In the genomic region with DNA sequence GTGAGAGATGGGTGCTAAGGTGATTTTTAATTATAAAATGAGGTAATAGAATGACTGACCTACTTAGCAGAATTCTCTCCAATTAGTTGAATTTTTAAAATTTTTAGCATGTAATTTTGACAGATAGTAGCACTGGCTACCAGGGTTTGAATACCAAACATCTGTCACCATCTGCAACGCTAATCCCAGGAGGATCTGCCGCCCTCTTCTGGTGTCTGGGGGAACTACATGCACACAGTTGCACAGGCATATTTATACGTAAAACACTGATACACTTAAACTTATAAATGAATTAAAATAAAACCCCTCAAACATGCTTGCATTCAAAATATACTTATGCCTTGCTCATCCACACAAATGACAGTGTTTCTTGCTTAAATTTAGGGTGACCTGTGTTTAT, we compare ENCODE assay signal across 9 mouse cellular contexts.
DNase-seq lines count a peak whose midpoint lies in the region; ATAC-seq and TF ChIP-seq lines count a peak whose summit lies in the region.
"Had no signal": no experiment of that assay in that cellular context is flagged by ENCODE, and none has a peak within 500 bp of the region (broad histone marks: within the 10 kb centered on the region; RNA-seq: fewer than 3 reads in every experiment).

No protein-coding gene starts in this region.

- no peak for TF ChIP-seq POLR2A in CH12.LX (IDR thresholded peaks at IDR 0.05; ENCODE audit: low read depth, low read length)

- ATAC-seq in hindbrain, embryonic 11.5 days (ENCODE audit: low FRiP score): no peak
- ATAC-seq in hindbrain, embryonic 14.5 days (ENCODE audit: low FRiP score): no peak

- no peaks in the 10 kb centered on the region for H3K4me1 ChIP-seq in hindbrain, embryonic 11.5 days (replicated peaks; ENCODE audit: control insufficient read depth, insufficient read depth, low read length)
- H3K4me1 ChIP-seq in hindbrain, embryonic 14.5 days (replicated peaks; ENCODE audit: control insufficient read depth, insufficient read depth, low read length): no peaks in the 10 kb centered on the region
- H3K4me1 ChIP-seq in CH12.LX (ENCODE audit: control insufficient read depth in 1 of 2, insufficient read depth in 2 of 2): no peaks in the 10 kb centered on the region
- H3K4me1 ChIP-seq: liver, embryonic 15.5 days had no signal

- H3K27ac ChIP-seq in hindbrain, embryonic 11.5 days (ENCODE audit: low read depth, low read length): no peak overlapping the region
- no peak overlapping the region for H3K27ac ChIP-seq in hindbrain, embryonic 14.5 days
- no peak overlapping the region for H3K27ac ChIP-seq in CH12.LX (ENCODE audit: insufficient read depth, low read depth)
- H3K27ac ChIP-seq: liver, embryonic 15.5 days had no signal

- TF ChIP-seq CTCF in CH12.LX (conservative IDR thresholded peaks at IDR 0.05 in 1 of 2, IDR thresholded peaks at IDR 0.05 in 1 of 2; ENCODE audit: low read depth in 2 of 2, low read length in 2 of 2): peak; percentile 13 to 25; a peak in 3 of 4 replicates

- no peak; the same call in none of the 2 replicates for TF ChIP-seq RAD21 in CH12.LX (IDR thresholded peaks at IDR 0.05; ENCODE audit: low read depth, low read length)

- TF ChIP-seq EP300 in CH12.LX (IDR thresholded peaks at IDR 0.05; ENCODE audit: low read length): no peak

- 33% methylated on average over 3 of the region's 3 CpGs for WGBS in hindbrain, embryonic 11.5 days
- WGBS in hindbrain, embryonic 14.5 days: 27% methylated on average over 3 of the region's 3 CpGs

- no peak overlapping the region for H3K9ac ChIP-seq in hindbrain, embryonic 11.5 days (ENCODE audit: low read depth, low read length)
- no peak overlapping the region for H3K9ac ChIP-seq in hindbrain, embryonic 14.5 days
- no peak overlapping the region for H3K9ac ChIP-seq in CH12.LX (ENCODE audit: insufficient read depth, low read depth)
- H3K9ac ChIP-seq: liver, embryonic 15.5 days had no signal

- no peak overlapping the region for H3K4me3 ChIP-seq in hindbrain, embryonic 11.5 days (ENCODE audit: low read depth, low read length)
- H3K4me3 ChIP-seq in hindbrain, embryonic 14.5 days (replicated peaks; ENCODE audit: low read length): no peak overlapping the region
- H3K4me3 ChIP-seq in CH12.LX (replicated peaks in 1 of 3; ENCODE audit: low read depth in 2 of 3, low read length in 2 of 3, poor library complexity in 1 of 3): no peak overlapping the region
- H3K4me3 ChIP-seq: liver, embryonic 15.5 days had no signal

- no peaks in the 10 kb centered on the region for H3K79me2 ChIP-seq in CH12.LX (replicated peaks; ENCODE audit: control insufficient read depth, extremely low read depth, insufficient read depth, poor library complexity, severe bottlenecking)

- DNase-seq in hindbrain, embryonic 11.5 days (ENCODE audit: low spot score): peak; percentile 72
- DNase-seq in hindbrain, embryonic 14.5 days (ENCODE audit: low spot score): no peak
- DNase-seq in CH12.LX (ENCODE audit: extremely low read depth) (no peak), WW6 (ENCODE audit: low read depth, low spot score) (peak; percentile 1)
- DNase-seq in embryo, embryonic 10 days (ENCODE audit: low spot score): peak; percentile 66
- peak; percentile 52 for DNase-seq in left cerebral cortex, postnatal 4 days
- peak; percentile 85 for DNase-seq in right cerebral cortex, postnatal 4 days
- DNase-seq in spleen, adult 12 weeks (ENCODE audit: low spot score): no peak

- in situ Hi-C loops in CH12.LX (cut with MboI; ENCODE audit: low pct_ligation_motif_present, low pct_unique_long_range_greater_than_20kb, low sequenced_read_pairs): no loop called here

- no peaks in the 10 kb centered on the region for H3K9me3 ChIP-seq in hindbrain, embryonic 11.5 days (ENCODE audit: control insufficient read depth, low read length)
- no peaks in the 10 kb centered on the region for H3K9me3 ChIP-seq in hindbrain, embryonic 14.5 days (ENCODE audit: control insufficient read depth, low read length)
- peaks cover 47% of the 10 kb centered on the region for H3K9me3 ChIP-seq in CH12.LX (replicated peaks; ENCODE audit: low read length)
- H3K9me3 ChIP-seq: liver, embryonic 15.5 days had no signal

- dilution Hi-C loops in CH12.LX (cut with MboI; ENCODE audit: extremely low pct_ligation_motif_present, extremely low pct_unique_long_range_greater_than_20kb, low sequenced_read_pairs): no loop called here

- no peak overlapping the region for H3K4me2 ChIP-seq in hindbrain, embryonic 11.5 days (replicated peaks; ENCODE audit: low read depth, low read length)
- H3K4me2 ChIP-seq in hindbrain, embryonic 14.5 days (replicated peaks): no peak overlapping the region
- H3K4me2 ChIP-seq in CH12.LX (ENCODE audit: insufficient read depth, low read depth, poor library complexity, severe bottlenecking): no peak overlapping the region
- H3K4me2 ChIP-seq: liver, embryonic 15.5 days had no signal

- no peaks in the 10 kb centered on the region for H3K36me3 ChIP-seq in hindbrain, embryonic 11.5 days (ENCODE audit: control insufficient read depth, insufficient read depth, low read length)
- H3K36me3 ChIP-seq in hindbrain, embryonic 14.5 days (replicated peaks; ENCODE audit: control insufficient read depth, insufficient read depth): no peaks in the 10 kb centered on the region
- H3K36me3 ChIP-seq in CH12.LX (replicated peaks in 1 of 2; ENCODE audit: control insufficient read depth in 1 of 2, insufficient read depth in 1 of 2, low read length in 1 of 2): no peaks in the 10 kb centered on the region
- H3K36me3 ChIP-seq: liver, embryonic 15.5 days had no signal

- no peaks in the 10 kb centered on the region for H3K27me3 ChIP-seq in hindbrain, embryonic 11.5 days (ENCODE audit: control insufficient read depth, insufficient read depth, low read length)
- H3K27me3 ChIP-seq in hindbrain, embryonic 14.5 days (ENCODE audit: control insufficient read depth, insufficient read depth, low read length): no peaks in the 10 kb centered on the region
- no peaks in the 10 kb centered on the region for H3K27me3 ChIP-seq in CH12.LX (replicated peaks)
- H3K27me3 ChIP-seq: liver, embryonic 15.5 days had no signal

- intact Hi-C loops in left cerebral cortex, postnatal 4 days (cut with DNase I): loop anchor here (5.0 kb wide), 1 partner anchor 911 kb away; a partner anchor contains a TSS

TF ChIP-seq in CH12.LX, 34 proteins besides CTCF, POLR2A, EP300 and RAD21:
- TF ChIP-seq NRF1 (IDR thresholded peaks at IDR 0.05; ENCODE audit: low read depth, low read length): no peak

Comparison
In these comparisons a context has a peak if more than half of its experiments do, and no peak if none do; other contexts are left out.
1. DNase-seq: peak in hindbrain, embryonic 11.5 days (single experiment), WW6 (single experiment), embryo, embryonic 10 days (single experiment), left cerebral cortex, postnatal 4 days (single experiment) and right cerebral cortex, postnatal 4 days (single experiment); none in hindbrain, embryonic 14.5 days (single experiment), CH12.LX (single experiment) and spleen, adult 12 weeks (single experiment).